21 mouse cellular contexts compared by ENCODE assay signal in genomic region chr16:28966236-28966635, GRCm38 (mm10).
"Had no signal": no experiment of that assay in that cellular context is flagged by ENCODE, and none has a peak within 500 bp of the region (broad histone marks: within the 10 kb centered on the region; RNA-seq: fewer than 3 reads in every experiment).

No protein-coding gene starts in this region.

- H3K9ac ChIP-seq: limb, embryonic 15.5 days; liver, embryonic 14.5 days; liver, postnatal 0 days; lung, embryonic 14.5 days; midbrain, embryonic 15.5 days; stomach, embryonic 15.5 days had no signal

- H3K9me3 ChIP-seq: limb, embryonic 15.5 days; midbrain, embryonic 15.5 days; stomach, embryonic 15.5 days had no signal

- H3K4me2 ChIP-seq: limb, embryonic 15.5 days; liver, embryonic 11.5 days; lung, embryonic 14.5 days; midbrain, embryonic 11.5 days; midbrain, embryonic 15.5 days; stomach, embryonic 15.5 days had no signal

- ATAC-seq: intestine, postnatal 0 days; liver, postnatal 0 days; lung, postnatal 0 days; midbrain, embryonic 15.5 days had no signal

- H3K4me1 ChIP-seq: limb, embryonic 15.5 days; megakaryocyte, embryonic 14.5 days; midbrain, embryonic 15.5 days; stomach, embryonic 15.5 days had no signal

- H3K4me3 ChIP-seq: layer of hippocampus, adult 2 months; limb, embryonic 15.5 days; megakaryocyte, embryonic 14.5 days; midbrain, embryonic 15.5 days; stomach, embryonic 15.5 days had no signal

- H3K27ac ChIP-seq: kidney, postnatal 0 days; layer of hippocampus, adult 2 months; limb, embryonic 15.5 days; liver, embryonic 14.5 days; macrophage; midbrain, embryonic 15.5 days; stomach, embryonic 15.5 days had no signal

- DNase-seq: kidney, adult 2 months; kidney, postnatal 25 days; layer of hippocampus, adult 9-11 months; liver, postnatal 0 days; lung, embryonic 14.5 days; right cerebral cortex, adult 18-20 months; right cerebral cortex, postnatal 14 days; right cerebral cortex, postnatal 4 days; thymus, postnatal 25 days had no signal

- H3K27me3 ChIP-seq: limb, embryonic 15.5 days; megakaryocyte, embryonic 14.5 days; midbrain, embryonic 15.5 days; stomach, embryonic 15.5 days had no signal

- H3K36me3 ChIP-seq: limb, embryonic 15.5 days; midbrain, embryonic 15.5 days; stomach, embryonic 15.5 days had no signal
